Mouse (Mus musculus) embryonic fibroblast, embryonic 13.5 days (primary cell): ENCODE results near the gene Gstp2.

Experiments
- CTCF ChIP-seq: IDR thresholded peaks from 2 replicates; pipeline ENCODE4 v1.5.1; 2011; ENCODE audit warnings: mild to moderate bottlenecking, control low read depth, low read length, moderate library complexity, borderline replicate concordance; ENCODE audit not compliant: insufficient read depth
- POLR2A ChIP-seq: IDR thresholded peaks from 2 replicates; pipeline ENCODE4 v1.6.1; 2011; ENCODE audit warnings: low read depth, mild to moderate bottlenecking, control low read depth, low read length, moderate library complexity

DNA sequence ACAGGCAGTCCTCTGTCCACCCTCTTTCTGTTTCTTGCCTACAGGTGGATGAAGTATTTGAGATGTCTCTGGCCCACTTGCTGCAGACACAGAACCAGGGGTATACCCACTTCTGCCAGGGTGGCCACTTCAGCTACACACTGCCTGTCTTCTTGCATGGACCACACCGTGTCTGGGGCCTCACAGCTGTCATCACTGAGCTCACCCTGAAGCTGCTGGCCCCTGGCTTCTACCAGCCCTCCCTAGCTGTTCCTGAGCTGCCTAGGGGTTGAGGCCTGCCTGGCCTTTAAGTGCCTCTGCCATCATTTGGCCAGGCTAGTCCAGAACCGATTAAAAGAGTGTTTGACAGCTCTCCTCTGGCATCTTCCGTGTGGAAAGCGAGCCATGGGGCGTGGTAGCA, 44.1 kb downstream of the Gstp2 start:
- TF ChIP-seq CTCF, result no peak
- no peak for TF ChIP-seq POLR2A
